Mouse (Mus musculus): ENCODE measurements around the gene Tbata. TPM values are rescaled to one million over a fixed set of nuclear protein-coding genes. Genes with fewer than 3 reads are reported as not detected.

Gene Tbata
- polyA plus RNA-seq (2012; rRNA removed) = 1.3 and 1.9 TPM in 2 replicates

DNA sequence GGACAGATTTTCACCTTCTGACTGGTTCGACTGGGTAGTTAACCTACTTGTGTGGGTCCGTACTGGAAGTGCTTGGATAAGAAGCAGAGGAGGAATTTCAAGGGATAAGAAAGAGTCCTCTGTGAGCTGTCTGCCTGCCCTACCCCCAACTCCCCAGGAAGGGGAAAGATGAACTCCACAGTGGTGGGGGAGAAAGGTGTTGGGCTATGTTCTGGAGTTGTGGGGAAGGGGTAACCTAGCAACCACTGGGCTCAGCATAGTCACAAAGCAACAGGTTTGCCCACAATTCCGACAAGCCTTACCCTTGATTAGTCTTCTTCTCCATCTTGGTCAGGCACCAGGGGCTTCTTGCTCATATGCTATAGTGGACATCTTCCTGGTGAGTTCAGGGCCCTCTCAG lies at the start of gene Tbata:
Gene Tbata (plus strand): TSS at position 301 of the 400 bp plus-strand sequence.

DNA sequence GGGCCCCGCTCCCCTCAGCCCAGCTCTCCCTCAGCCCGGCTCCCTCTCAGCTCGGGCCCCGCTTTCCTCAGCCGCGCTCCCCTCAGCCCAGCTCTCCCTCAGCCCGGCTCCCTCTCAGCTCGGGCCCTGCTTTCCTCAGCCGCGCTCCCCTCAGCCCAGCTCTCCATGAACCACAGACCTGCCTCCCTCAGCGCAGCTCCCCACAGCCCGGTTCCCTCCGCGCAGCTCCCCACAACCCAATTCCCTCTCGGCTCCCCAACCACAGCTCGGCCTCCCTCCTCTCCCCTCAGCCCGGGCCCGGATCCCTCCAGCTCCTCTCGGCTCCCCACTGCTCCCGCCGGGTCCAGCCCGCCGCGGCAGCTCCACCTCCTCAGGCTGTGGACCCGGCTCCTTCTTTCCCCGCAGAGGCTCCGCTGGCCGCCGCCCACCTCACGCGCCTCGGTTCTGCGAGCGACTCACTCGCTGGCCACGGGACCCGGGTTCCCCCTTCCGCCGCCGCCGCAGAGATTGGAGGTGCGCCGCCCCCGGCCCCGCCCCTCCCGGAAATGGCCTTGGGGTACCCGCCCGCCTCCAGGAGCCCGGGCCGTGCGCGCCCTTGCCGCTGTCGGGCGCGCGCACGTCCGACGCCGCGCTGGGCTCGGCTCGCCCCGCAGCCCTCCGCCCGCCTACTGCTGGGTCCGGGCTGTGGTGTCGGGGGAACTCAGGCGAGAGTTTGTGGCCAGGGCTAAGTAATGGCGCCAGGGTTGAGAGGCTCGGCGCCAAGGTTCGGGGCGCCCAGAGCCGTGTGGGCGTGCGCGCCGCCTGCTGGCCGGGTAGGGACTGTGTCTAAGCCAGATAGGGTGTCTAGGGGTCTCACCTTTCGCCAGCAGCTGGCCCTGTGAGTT lies 24.4 kb upstream of the Tbata start, which contains the start of gene Sgpl1:
Gene Sgpl1 (minus strand): TSS at position 547 of the 884 bp plus-strand sequence.

Other genes with a start within 250 kb of the Tbata start
- gene Pcbd1, start 82.6 kb upstream of the Tbata start, polyA plus RNA-seq (2012; rRNA removed) = 27.4 and 32.2 TPM in 2 replicates
- gene Sgpl1, start 24.3 kb upstream of the Tbata start, polyA plus RNA-seq (2012; rRNA removed) = 57.1 and 57.5 TPM in 2 replicates
- 0.69 and 1.1 TPM in 2 replicates for gene Adamts14, start 101.5 kb downstream of the Tbata start, polyA plus RNA-seq (2012; rRNA removed)
- gene Prf1, start 125.9 kb downstream of the Tbata start, polyA plus RNA-seq (2012; rRNA removed) = not detected in 2 replicates
- gene Pald1, start 211.6 kb downstream of the Tbata start, polyA plus RNA-seq (2012; rRNA removed) = 23.0 and 23.1 TPM in 2 replicates
- gene Nodal, start 246.0 kb downstream of the Tbata start, polyA plus RNA-seq (2012; rRNA removed) = 0.52 and 0.66 TPM in 2 replicates